Mouse (Mus musculus) small intestine, adult 2 months (tissue): ENCODE data around the gene Qrfp.

Experiments used
- CTCF ChIP-seq: fragments of 200-500 bp; IDR thresholded peaks from 2 replicates; pipeline ENCODE4 v1.5.1; 2012; ENCODE audit warnings: low read depth, mild to moderate bottlenecking, control low read depth, inconsistent platforms, low read length, moderate library complexity, mixed read lengths; ENCODE audit not compliant: insufficient replicate concordance, insufficient read length; ENCODE audit errors: extremely low read depth
- POLR2A ChIP-seq: fragments of 200-500 bp; IDR thresholded peaks from 2 replicates; pipeline ENCODE4 v1.6.1; 2012; ENCODE audit warnings: low read depth, mild to moderate bottlenecking, control low read depth, inconsistent platforms, low read length, moderate library complexity

- TF ChIP-seq POLR2A: no peak
- no peak for TF ChIP-seq CTCF
Observed at GRCm38 (mm10) chr2:31822524-31823371, 12.4 kb upstream of the Qrfp start.
